Mouse (Mus musculus) testis, adult 2 months (tissue): ENCODE measurements around the gene Slc15a1. TPM values are rescaled to one million over a fixed set of nuclear protein-coding genes. Genes with fewer than 3 reads are reported as not detected.

Experiments used
- H3K27ac ChIP-seq: fragments of 200-500 bp; 2 replicates; pipeline ENCODE4 v1.5.1; 2012; ENCODE audit warnings: low read depth, low read length; ENCODE audit not compliant: control insufficient read depth, insufficient read depth
- H3K27me3 ChIP-seq: fragments of 200-500 bp; 2 replicates; pipeline ENCODE4 v1.6.1; 2012; ENCODE audit warnings: mild to moderate bottlenecking, low read length, moderate library complexity; ENCODE audit not compliant: control insufficient read depth, insufficient read depth
- H3K36me3 ChIP-seq: fragments of 200-500 bp; 2 replicates; pipeline ENCODE4 v1.6.1; 2012; ENCODE audit warnings: mild to moderate bottlenecking, low read length; ENCODE audit not compliant: control insufficient read depth, insufficient read depth
- H3K4me1 ChIP-seq: fragments of 200-500 bp; 2 replicates; pipeline ENCODE4 v1.6.1; 2012; ENCODE audit warnings: low read length; ENCODE audit not compliant: control insufficient read depth, insufficient read depth
- H3K4me3 ChIP-seq: fragments of 200-500 bp; 2 replicates; pipeline ENCODE4 v1.5.1; 2012; ENCODE audit warnings: low read depth, mild to moderate bottlenecking, low read length, moderate library complexity, mixed read lengths; ENCODE audit not compliant: control insufficient read depth
- CTCF ChIP-seq: fragments of 200-500 bp; IDR thresholded peaks from 2 replicates; pipeline ENCODE4 v1.5.1; 2012; ENCODE audit warnings: low read depth, mild to moderate bottlenecking, inconsistent platforms, low read length, moderate library complexity; ENCODE audit not compliant: control insufficient read depth, insufficient read depth, insufficient replicate concordance
- POLR2A ChIP-seq: fragments of 200-500 bp; IDR thresholded peaks from 2 replicates; pipeline ENCODE4 v1.6.1; 2012; ENCODE audit warnings: low read depth, mild to moderate bottlenecking, inconsistent platforms, low read length, moderate library complexity; ENCODE audit not compliant: control insufficient read depth
- polyA plus RNA-seq: library from polyadenylated mRNA; depleted of rRNA; stranded (reverse); fragments of >200 nt; gene quantifications from 2 replicates; pipeline ENCODE4 v1.2.3, GENCODE M21; 2012

Slc15a1 gene
- polyA plus RNA-seq, 1 experiment, result 0.96 TPM

GRCm38 (mm10) chr14:121493712-121494111 lies 11.3 kb downstream of the Slc15a1 start:
- H3K4me1 ChIP-seq, result no peaks in the 10 kb centered on the region
- H3K27me3 ChIP-seq, result no peaks in the 10 kb centered on the region
- H3K36me3 ChIP-seq, result no peaks in the 10 kb centered on the region
- H3K4me3 ChIP-seq, result no peak overlapping the region
- TF ChIP-seq CTCF (no peak), POLR2A (no peak)
- no peak overlapping the region for H3K27ac ChIP-seq

GRCm38 (mm10) chr14:121492328-121492727 lies 12.7 kb downstream of the Slc15a1 start:
- Histone ChIP-seq H3K27me3 (no peaks in the 10 kb centered on the region), H3K27ac (no peak overlapping the region), H3K4me3 (no peak overlapping the region), H3K4me1 (no peaks in the 10 kb centered on the region), H3K36me3 (no peaks in the 10 kb centered on the region)
- TF ChIP-seq POLR2A (no peak), CTCF (no peak)

DNA sequence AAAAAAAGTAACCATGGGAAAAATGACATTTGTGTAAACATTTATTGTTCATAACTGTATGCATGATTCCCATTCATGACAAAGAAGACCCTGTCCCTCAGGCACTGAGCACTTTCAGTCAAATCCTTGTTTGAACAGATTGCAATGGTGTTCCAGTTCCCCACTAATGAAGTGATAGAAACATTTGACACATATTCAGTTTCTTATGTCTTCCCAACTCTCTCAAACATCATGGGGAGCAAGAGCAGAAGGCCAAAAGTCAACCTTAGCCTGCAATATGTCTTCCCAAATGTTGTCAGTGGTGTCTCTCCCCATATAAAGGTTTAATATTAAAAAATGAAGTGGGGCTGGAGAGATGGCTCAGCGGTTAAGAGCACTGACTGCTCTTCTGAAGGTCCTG lies 19.3 kb downstream of the Slc15a1 start:
- Histone ChIP-seq H3K4me3 (no peak overlapping the region), H3K36me3 (no peaks in the 10 kb centered on the region), H3K4me1 (no peaks in the 10 kb centered on the region), H3K27me3 (no peaks in the 10 kb centered on the region), H3K27ac (no peak overlapping the region)
- TF ChIP-seq CTCF (no peak), POLR2A (no peak)

DNA sequence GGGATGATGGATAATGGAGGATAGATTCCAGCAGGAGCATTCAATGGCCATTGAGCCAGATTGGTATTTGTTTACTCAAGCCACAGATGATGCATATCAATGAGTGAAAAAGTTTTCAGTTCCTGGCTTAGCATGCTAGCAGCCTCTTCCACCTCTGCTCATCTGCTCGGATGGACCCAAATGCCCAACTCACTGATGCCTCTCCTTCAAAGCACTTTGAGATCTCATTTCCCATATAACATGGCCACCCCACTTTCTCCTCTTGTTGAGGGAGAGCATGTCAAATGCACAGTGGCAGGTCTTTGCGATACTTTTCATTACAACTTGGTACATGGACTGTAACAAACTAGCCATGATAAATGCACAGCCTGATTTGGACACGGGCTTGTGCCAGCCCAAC lies 20.6 kb downstream of the Slc15a1 start:
- no peak overlapping the region for H3K27ac ChIP-seq
- no peak for TF ChIP-seq CTCF
- no peak for TF ChIP-seq POLR2A
- H3K27me3 ChIP-seq, result no peaks in the 10 kb centered on the region
- H3K4me3 ChIP-seq, result no peak overlapping the region
- H3K4me1 ChIP-seq, result no peaks in the 10 kb centered on the region
- H3K36me3 ChIP-seq, result no peaks in the 10 kb centered on the region

- Histone ChIP-seq H3K4me3 (no peak overlapping the region), H3K36me3 (no peaks in the 10 kb centered on the region), H3K27ac (0 out of 2 replicates have a peak overlapping the region, but pooled peaks have one; percentile 13), H3K4me1 (no peaks in the 10 kb centered on the region), H3K27me3 (no peaks in the 10 kb centered on the region)
- TF ChIP-seq POLR2A, result no peak
- no peak for TF ChIP-seq CTCF
Observed at GRCm38 (mm10) chr14:121482181-121482580, 22.9 kb downstream of the Slc15a1 start.

- Histone ChIP-seq H3K27ac (no peak overlapping the region), H3K27me3 (no peaks in the 10 kb centered on the region), H3K36me3 (no peaks in the 10 kb centered on the region), H3K4me3 (no peak overlapping the region), H3K4me1 (no peaks in the 10 kb centered on the region)
- TF ChIP-seq POLR2A (no peak), CTCF (no peak)
Observed at GRCm38 (mm10) chr14:121481591-121481990, 23.5 kb downstream of the Slc15a1 start.

GRCm38 (mm10) chr14:121479096-121479495 lies 26.0 kb downstream of the Slc15a1 start:
- no peak overlapping the region for H3K4me3 ChIP-seq
- TF ChIP-seq CTCF, result no peak
- no peak for TF ChIP-seq POLR2A
- no peaks in the 10 kb centered on the region for H3K27me3 ChIP-seq
- no peaks in the 10 kb centered on the region for H3K4me1 ChIP-seq
- H3K27ac ChIP-seq, result no peak overlapping the region
- H3K36me3 ChIP-seq, result no peaks in the 10 kb centered on the region
